Mouse (Mus musculus) large intestine, adult 2 months (tissue): Measurements from ENCODE around the gene Cks2. TPM values are rescaled to one million over a fixed set of nuclear protein-coding genes. Genes with fewer than 3 reads are reported as not detected.

Experiments used
- DNase-seq: peaks from one replicate; pipeline ENCODE4 v3.0.0-alpha.2; 2012; ENCODE audit warnings: low read depth, low spot score
- WGBS: fragments of 180-500 bp; shearing (Covaris S2); methylation state at CpG from one replicate; pipeline ENCODE4 v1.1.7; 2018; 5-methylcytosine and 5-hydroxymethylcytosine counted together
- polyA plus RNA-seq: library from polyadenylated mRNA; depleted of rRNA; stranded (reverse); fragments of >200 nt; gene quantifications from 2 replicates; pipeline ENCODE4 v1.2.3, GENCODE M21; 2012; rRNA removed

Cks2 gene
- polyA plus RNA-seq, 1 experiment = 50.0 TPM

- DNase-seq = no peak
- WGBS = 57% methylated on average over 4 of the region's 4 CpGs
Measured at GRCm38 (mm10) chr13:51676641-51677040, 31.6 kb downstream of the Cks2 start.

- WGBS = 95% methylated on average over 12 of the region's 12 CpGs
- DNase-seq = no peak
Measured at GRCm38 (mm10) chr13:51677041-51677440, 32.0 kb downstream of the Cks2 start.

GRCm38 (mm10) chr13:51677630-51678185 is 32.7 kb downstream of the Cks2 start:
- DNase-seq = no peak
- 90% methylated on average over 7 of the region's 7 CpGs for WGBS

GRCm38 (mm10) chr13:51678687-51679086 is 33.7 kb downstream of the Cks2 start:
- no peak for DNase-seq
- WGBS = 97% methylated on average over 6 of the region's 6 CpGs

GRCm38 (mm10) chr13:51679332-51679731 is 34.3 kb downstream of the Cks2 start:
- DNase-seq = no peak
- WGBS = 66% methylated on average over 4 of the region's 4 CpGs

GRCm38 (mm10) chr13:51681076-51681475 is 36.0 kb downstream of the Cks2 start:
- WGBS = 84% methylated on average over 5 of the region's 5 CpGs
- DNase-seq = no peak

- DNase-seq = no peak
- WGBS = 95% methylated on average over 8 of the region's 8 CpGs
Measured at GRCm38 (mm10) chr13:51681634-51682033, 36.6 kb downstream of the Cks2 start.

- no peak for DNase-seq
- 62% methylated on average over 7 of the region's 7 CpGs for WGBS
Measured at GRCm38 (mm10) chr13:51685290-51685966, 40.4 kb downstream of the Cks2 start.

- WGBS = 96% methylated on average over 5 of the region's 5 CpGs
- DNase-seq = no peak
Measured at GRCm38 (mm10) chr13:51686966-51687365, 41.9 kb downstream of the Cks2 start.

- no peak for DNase-seq
- WGBS = 64% methylated on average over 3 of the region's 3 CpGs
Measured at GRCm38 (mm10) chr13:51688688-51689087, 43.7 kb downstream of the Cks2 start.

- no peak for DNase-seq
Measured at GRCm38 (mm10) chr13:51696481-51696880, 51.4 kb downstream of the Cks2 start.

- no peak for DNase-seq
- WGBS = 24% methylated on average over 6 of the region's 6 CpGs
Measured at GRCm38 (mm10) chr13:51697455-51697854, 52.4 kb downstream of the Cks2 start.

GRCm38 (mm10) chr13:51697897-51698296 is 52.9 kb downstream of the Cks2 start:
- WGBS = 67% methylated on average over 4 of the region's 4 CpGs
- no peak for DNase-seq

GRCm38 (mm10) chr13:51698318-51698717 is 53.3 kb downstream of the Cks2 start:
- WGBS = 76% methylated on average over 3 of the region's 3 CpGs
- DNase-seq = no peak

Other genes starting within 250 kb of the Cks2 start
- 6.2 and 6.8 TPM in 2 replicates for gene S1pr3, start 236.6 kb upstream of the Cks2 start, polyA plus RNA-seq
- gene Shc3, start 75.8 kb upstream of the Cks2 start, polyA plus RNA-seq = 0.21 and 0.23 TPM in 2 replicates
- 14.6 and 21.3 TPM in 2 replicates for gene Secisbp2, start 6.5 kb downstream of the Cks2 start, polyA plus RNA-seq
- 17.9 and 19.8 TPM in 2 replicates for gene Sema4d, start 148.5 kb downstream of the Cks2 start, polyA plus RNA-seq
- gene Gadd45g, start 201.4 kb downstream of the Cks2 start, polyA plus RNA-seq = 35.4 and 38.1 TPM in 2 replicates